Mouse (Mus musculus): ENCODE data around the gene Ptger2.

Ptger2 gene

DNA sequence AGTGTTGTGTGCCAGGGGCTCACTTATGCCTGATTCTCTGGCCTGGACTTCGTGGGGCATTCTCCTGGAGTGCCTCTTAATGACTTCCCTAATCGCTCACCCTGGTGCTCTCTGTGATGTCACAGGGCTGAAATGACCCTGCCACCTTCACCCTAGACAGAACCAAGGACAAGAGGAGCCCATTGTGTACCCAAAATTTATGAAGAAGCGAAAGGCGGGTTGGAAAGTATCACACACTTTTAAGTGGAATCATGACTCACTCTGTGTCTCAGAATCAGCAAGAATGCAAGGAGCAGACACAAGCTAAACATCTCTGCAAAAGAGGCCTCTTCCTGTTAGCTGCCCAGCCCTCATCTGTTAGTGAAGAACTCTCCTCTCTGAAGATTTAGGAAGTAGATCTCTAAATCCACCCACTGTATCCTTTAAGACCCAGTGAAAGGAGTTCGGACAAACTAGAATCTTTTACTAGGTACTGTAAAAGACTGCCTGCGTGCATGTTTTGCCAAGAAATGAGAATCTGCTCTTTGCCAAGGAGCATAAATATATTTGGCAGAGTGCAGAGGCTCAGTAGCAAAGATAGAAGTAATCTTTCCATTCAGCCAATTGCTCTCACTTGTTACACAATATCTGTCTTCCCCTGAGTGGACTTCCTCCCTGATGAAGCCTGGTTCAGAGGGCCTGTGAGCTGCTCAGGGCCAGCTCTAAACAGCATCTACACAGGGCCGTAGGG, 61.9 kb downstream of the Ptger2 start:
- no peak for DNase-seq (ENCODE audit: low spot score)

DNA sequence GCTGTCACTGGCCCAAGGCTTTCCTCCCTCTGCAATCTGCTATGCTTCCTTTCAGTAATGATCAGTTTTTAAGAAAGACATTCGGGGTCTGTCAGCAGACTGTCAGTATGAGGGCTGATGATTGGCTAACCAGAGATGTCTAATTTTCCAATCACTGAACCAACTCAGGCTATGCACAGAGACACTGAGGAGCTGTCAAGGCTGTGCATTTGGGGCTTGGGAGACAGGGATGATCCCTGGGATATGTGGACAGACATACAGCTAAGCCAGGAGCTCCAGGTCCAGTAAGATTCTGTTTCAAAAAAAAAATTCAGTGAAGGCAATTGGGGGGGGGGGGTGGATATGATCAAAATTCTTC, 62.4 kb downstream of the Ptger2 start:
- DNase-seq (ENCODE audit: low spot score) = no peak

DNA sequence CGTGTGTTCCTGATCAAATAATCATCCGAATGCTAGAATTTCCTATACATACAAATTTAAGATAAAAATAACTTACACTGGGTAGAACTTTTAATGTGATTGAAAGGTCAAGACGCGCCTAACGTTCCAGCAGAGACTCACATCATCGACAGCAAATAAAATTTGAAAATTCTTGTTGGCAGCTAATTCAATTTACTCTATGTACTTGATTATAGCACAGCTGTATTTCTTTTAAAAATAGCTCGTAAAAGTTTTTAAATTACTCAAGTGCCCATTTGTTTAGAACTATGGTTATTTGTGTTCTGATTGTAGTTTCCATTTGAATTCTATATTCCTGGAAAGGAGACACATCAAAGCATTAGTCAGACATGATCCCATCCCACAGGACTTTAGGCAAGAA, 63.1 kb downstream of the Ptger2 start:
- no peak for DNase-seq (ENCODE audit: low spot score)

Data from embryo, embryonic 10.5 days (tissue).